Mouse (Mus musculus) cerebellum, adult 8-10 months (tissue): ENCODE results near the gene Tsc22d4.

ENCODE experiments used
- DNase-seq: peaks from one replicate; pipeline ENCODE4 v3.0.0; 2022

Tsc22d4 gene

DNA sequence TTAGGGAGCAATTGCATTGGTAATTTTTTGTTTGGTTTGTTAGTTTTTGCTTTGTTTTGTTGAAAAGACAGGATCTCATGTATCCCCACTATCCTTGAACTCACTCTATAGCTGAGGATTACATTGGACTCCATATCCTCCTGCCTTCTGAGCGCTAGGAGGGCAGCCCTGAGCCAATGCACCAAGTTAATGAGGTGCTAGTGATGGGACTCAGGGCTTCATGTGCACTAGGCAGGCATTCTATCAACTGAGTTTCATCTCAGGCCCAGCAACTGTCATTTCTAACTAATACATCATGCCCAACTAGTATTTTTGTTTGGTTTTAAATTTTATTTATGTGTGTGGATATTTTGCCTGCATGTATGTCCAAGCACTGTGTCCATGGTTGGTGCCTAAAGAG is 60.6 kb downstream of the Tsc22d4 start:
- no peak for DNase-seq

DNA sequence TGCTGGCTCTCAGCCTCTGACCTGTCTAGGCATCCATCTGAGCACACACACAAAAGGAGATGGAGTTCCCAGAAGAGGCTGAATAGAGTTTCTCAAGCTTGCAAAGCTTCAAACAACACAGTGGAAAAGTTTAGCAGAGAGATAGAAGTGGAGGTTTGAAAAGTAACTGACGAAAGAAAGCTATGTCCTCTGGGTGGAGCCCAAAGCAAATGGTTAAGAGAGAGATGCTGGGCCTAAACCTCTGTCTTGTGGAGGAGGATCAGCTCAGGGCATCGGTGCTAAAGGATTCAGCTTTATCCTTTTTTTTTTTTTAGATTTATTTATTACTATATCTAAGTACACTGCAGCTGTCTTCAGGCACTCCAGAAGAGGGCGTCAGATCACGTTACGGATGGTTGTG is 62.8 kb downstream of the Tsc22d4 start:
- DNase-seq, result no peak

DNA sequence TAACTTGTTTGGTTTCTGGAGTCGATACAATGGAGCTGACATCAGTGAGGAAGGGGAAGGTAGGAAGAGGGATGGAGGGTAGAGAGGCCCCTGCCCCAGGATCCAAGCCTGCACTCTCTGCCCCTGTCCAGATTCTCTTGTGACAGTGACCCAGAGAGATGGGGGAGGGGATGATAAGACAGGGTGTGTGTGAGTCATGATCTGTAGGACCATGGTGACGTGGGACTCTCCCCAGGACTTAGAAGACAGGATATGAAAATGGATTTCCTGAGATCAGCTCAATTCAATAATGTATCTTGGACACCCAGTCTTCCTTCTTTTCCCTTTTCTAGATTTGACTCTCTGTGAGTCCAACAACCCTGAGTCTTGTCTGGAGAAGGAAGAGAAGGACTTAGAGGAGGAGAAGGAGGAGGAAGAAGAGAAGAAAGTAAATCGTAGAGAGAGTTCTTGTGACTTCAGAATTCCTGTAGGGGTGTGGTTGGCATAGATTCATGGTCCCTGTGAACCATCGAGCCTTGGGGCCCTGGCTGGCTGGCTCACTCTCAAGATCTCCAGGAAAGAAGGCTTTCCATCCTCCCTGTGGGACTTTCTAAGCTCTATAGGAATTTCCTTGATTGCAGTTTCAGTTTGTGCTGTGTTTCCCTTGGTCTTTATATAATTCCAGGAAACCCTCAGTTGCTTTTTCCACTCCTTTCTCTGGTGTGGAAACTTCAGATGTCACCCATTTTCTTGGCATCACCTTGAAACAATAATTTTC is 72.1 kb downstream of the Tsc22d4 start:
- no peak for DNase-seq
